Mouse (Mus musculus) limb, embryonic 11.5 days (tissue): Measurements from ENCODE around the gene Mogs. TPM values are rescaled to one million over a fixed set of nuclear protein-coding genes. Genes with fewer than 3 reads are reported as not detected.

ENCODE experiments used
- ATAC-seq: fragments of 200-750 bp; cut with Nextera tagmentation; 2 replicates; pipeline ENCODE4 v1.8.0; 2017; ENCODE audit warnings: low read depth; ENCODE audit not compliant: insufficient number of reproducible peaks, low FRiP score, low TSS enrichment
- DNase-seq: peaks from one replicate; pipeline ENCODE4 v3.0.0-alpha.2; 2015; ENCODE audit warnings: low spot score
- H3K27ac ChIP-seq: fragments of 300-500 bp; sonication (generic); replicated peaks from 2 replicates; pipeline ENCODE4 v1.5.1; 2014; ENCODE audit warnings: low read depth, mild to moderate bottlenecking, low read length
- H3K27me3 ChIP-seq: fragments of 300-500 bp; sonication (generic); 2 replicates; pipeline ENCODE4 v1.6.1; 2014; ENCODE audit warnings: mild to moderate bottlenecking, low read length, mixed read lengths; ENCODE audit not compliant: control insufficient read depth, insufficient read depth
- H3K36me3 ChIP-seq: fragments of 300-500 bp; sonication (generic); 2 replicates; pipeline ENCODE4 v1.6.1; 2014; ENCODE audit warnings: mild to moderate bottlenecking, low read length, moderate library complexity, mixed read lengths; ENCODE audit not compliant: control insufficient read depth, insufficient read depth
- H3K4me1 ChIP-seq: fragments of 300-500 bp; sonication (generic); 2 replicates; pipeline ENCODE4 v1.6.1; 2014; ENCODE audit warnings: low read length, mixed read lengths; ENCODE audit not compliant: control insufficient read depth, insufficient read depth
- H3K4me2 ChIP-seq: fragments of 300-500 bp; sonication (generic); 2 replicates; pipeline ENCODE4 v1.6.1; 2014; ENCODE audit warnings: low read depth, mild to moderate bottlenecking, moderate library complexity; ENCODE audit not compliant: severe bottlenecking
- H3K4me3 ChIP-seq: fragments of 300-500 bp; sonication (generic); 2 replicates; pipeline ENCODE4 v1.5.1; 2014; ENCODE audit warnings: low read depth, low read length
- H3K9ac ChIP-seq: fragments of 300-500 bp; sonication (generic); 2 replicates; pipeline ENCODE4 v1.6.1; 2014; ENCODE audit warnings: mild to moderate bottlenecking, low read length
- H3K9me3 ChIP-seq: fragments of 300-500 bp; sonication (generic); 2 replicates; pipeline ENCODE4 v1.6.1; 2016; ENCODE audit warnings: low read length; ENCODE audit not compliant: control insufficient read depth
- WGBS: fragments of 180-500 bp; shearing (Covaris S2); extraction: QIAGEN DNeasy Blood & Tissue Kit; methylation state at CpG from one replicate; pipeline ENCODE4 v1.1.7; 2014; 5-methylcytosine and 5-hydroxymethylcytosine counted together
- polyA plus RNA-seq: library from polyadenylated mRNA; unstranded; fragments of >200 nt; fragmentation: Nextera tagmentation; extraction: Ambion mirVana; gene quantifications from 2 replicates; pipeline ENCODE4 v1.2.1, GENCODE M21; 2014

Mogs gene
- polyA plus RNA-seq, 1 experiment from 2014 or later: 34.7 TPM

GRCm38 (mm10) chr6:83121863-83122710, 6.8 kb downstream of the Mogs start:
- Histone ChIP-seq H3K4me1 (peaks cover 27% of the 10 kb centered on the region), H3K9ac (peak overlapping the region; percentile 88), H3K27me3 (no peaks in the 10 kb centered on the region), H3K4me3 (peak overlapping the region; percentile 87), H3K9me3 (no peaks in the 10 kb centered on the region), H3K4me2 (peak overlapping the region; percentile 92), H3K27ac (peak overlapping the region; percentile 97), H3K36me3 (peaks cover 10% of the 10 kb centered on the region)
- ATAC-seq (no peak), DNase-seq (peak; percentile 61)
- 1% methylated on average over 34 of the region's 52 CpGs for WGBS

GRCm38 (mm10) chr6:83122961-83123360, 7.7 kb downstream of the Mogs start:
- DNase-seq (no peak), ATAC-seq (no peak)
- H3K9me3 ChIP-seq: no peaks in the 10 kb centered on the region
- peaks cover 27% of the 10 kb centered on the region for H3K4me1 ChIP-seq
- peaks cover 6% of the 10 kb centered on the region for H3K36me3 ChIP-seq
- 85% methylated on average over 5 of the region's 5 CpGs for WGBS
- H3K27ac ChIP-seq: no peak overlapping the region; the same call in 1 of the 2 replicates
- H3K9ac ChIP-seq: peak overlapping the region; percentile 88
- H3K27me3 ChIP-seq: no peaks in the 10 kb centered on the region
- peak overlapping the region; percentile 92 for H3K4me2 ChIP-seq
- peak overlapping the region; percentile 87 for H3K4me3 ChIP-seq

GRCm38 (mm10) chr6:83124851-83125312, 9.6 kb downstream of the Mogs start:
- DNase-seq (peak; percentile 94), ATAC-seq (no peak)
- peak overlapping the region; percentile 65; the same call in 1 of the 2 replicates for H3K27ac ChIP-seq
- 1% methylated on average over 30 of the region's 30 CpGs for WGBS
- H3K36me3 ChIP-seq: no peaks in the 10 kb centered on the region; the same call in none of the 2 replicates
- peak overlapping the region; percentile 48 for H3K4me2 ChIP-seq
- peak overlapping the region; percentile 64 for H3K4me3 ChIP-seq
- H3K9ac ChIP-seq: peak overlapping the region; percentile 73
- no peaks in the 10 kb centered on the region for H3K27me3 ChIP-seq
- H3K4me1 ChIP-seq: peaks cover 25% of the 10 kb centered on the region
- H3K9me3 ChIP-seq: no peaks in the 10 kb centered on the region

- H3K27me3 ChIP-seq: no peaks in the 10 kb centered on the region
- H3K4me1 ChIP-seq: peaks cover 20% of the 10 kb centered on the region
- no peaks in the 10 kb centered on the region; the same call in none of the 2 replicates for H3K36me3 ChIP-seq
- 40% methylated on average over 5 of the region's 5 CpGs for WGBS
- peak within 1 kb of the TSS; percentile 73 for H3K9ac ChIP-seq
- DNase-seq (no peak), ATAC-seq (no peak)
- peak within 1 kb of the TSS; percentile 48 for H3K4me2 ChIP-seq
- peak within 1 kb of the TSS; percentile 65; the same call in 1 of the 2 replicates for H3K27ac ChIP-seq
- no peaks in the 10 kb centered on the region for H3K9me3 ChIP-seq
- H3K4me3 ChIP-seq: peak within 1 kb of the TSS; percentile 64
Measured at GRCm38 (mm10) chr6:83125331-83125730, 10.0 kb downstream of the Mogs start, which contains the start of gene Ino80b. Gene Ino80b, minus strand, starts transcription at chr6:83125431.

GRCm38 (mm10) chr6:83127419-83127818, 12.1 kb downstream of the Mogs start:
- H3K4me2 ChIP-seq: no peak overlapping the region
- H3K9ac ChIP-seq: no peak overlapping the region
- ATAC-seq (no peak), DNase-seq (no peak)
- WGBS: 96% methylated on average over 5 of the region's 5 CpGs
- peaks cover 20% of the 10 kb centered on the region for H3K4me1 ChIP-seq
- H3K9me3 ChIP-seq: no peaks in the 10 kb centered on the region
- H3K27me3 ChIP-seq: no peaks in the 10 kb centered on the region
- H3K4me3 ChIP-seq: no peak overlapping the region
- no peak overlapping the region for H3K27ac ChIP-seq
- no peaks in the 10 kb centered on the region; the same call in 1 of the 2 replicates for H3K36me3 ChIP-seq

GRCm38 (mm10) chr6:83131469-83132034, 16.3 kb downstream of the Mogs start:
- 87% methylated on average over 6 of the region's 6 CpGs for whole genome bisulfite sequencing
- DNase-seq (no peak), ATAC-seq (no peak)
- Histone ChIP-seq H3K9ac (no peak overlapping the region), H3K27me3 (no peaks in the 10 kb centered on the region), H3K4me1 (peaks cover 8% of the 10 kb centered on the region), H3K9me3 (no peaks in the 10 kb centered on the region), H3K27ac (no peak overlapping the region), H3K4me2 (no peak overlapping the region), H3K4me3 (no peak overlapping the region), H3K36me3 (no peaks in the 10 kb centered on the region)

- Histone ChIP-seq H3K27me3 (no peaks in the 10 kb centered on the region), H3K9ac (no peak overlapping the region), H3K9me3 (no peaks in the 10 kb centered on the region), H3K4me1 (peaks cover 8% of the 10 kb centered on the region), H3K27ac (no peak overlapping the region), H3K36me3 (no peaks in the 10 kb centered on the region), H3K4me2 (no peak overlapping the region), H3K4me3 (no peak overlapping the region)
- DNase-seq: no peak
- 91% methylated on average over 9 of the region's 9 CpGs for whole genome bisulfite sequencing
- no peak for ATAC-seq
Measured at GRCm38 (mm10) chr6:83132176-83132919, 17.1 kb downstream of the Mogs start.

- DNase-seq (no peak), ATAC-seq (no peak)
- Histone ChIP-seq H3K27ac (no peak overlapping the region), H3K36me3 (no peaks in the 10 kb centered on the region), H3K27me3 (no peaks in the 10 kb centered on the region), H3K4me3 (no peak overlapping the region), H3K4me2 (no peak overlapping the region), H3K9me3 (no peaks in the 10 kb centered on the region), H3K9ac (no peak overlapping the region), H3K4me1 (peaks cover 14% of the 10 kb centered on the region)
- 84% methylated on average over 3 of the region's 3 CpGs for WGBS
Measured at GRCm38 (mm10) chr6:83134226-83134625, 18.9 kb downstream of the Mogs start.
